Mouse (Mus musculus) heart, adult 11 months (tissue): Measurements from ENCODE around the gene Ccdc151.
A peak's percentile ranks its signal among the peaks of the same experiment; 100 is the strongest.

Source experiments
- DNase-seq: peaks from one replicate; pipeline ENCODE4 v3.0.0; 2022

The Ccdc151 gene

GRCm38 (mm10) chr9:21955570-21956281 is 46.7 kb downstream of the Ccdc151 start, which contains the start of gene Swsap1:
Gene Swsap1 (plus strand): TSS chr9:21955755.
- peak; percentile 100 for DNase-seq

GRCm38 (mm10) chr9:21955225-21955569 is 47.2 kb downstream of the Ccdc151 start:
- DNase-seq: no peak

- no peak for DNase-seq
These were observed 47.8 kb downstream of the Ccdc151 start for GRCm38 (mm10) chr9:21954635-21955034.

GRCm38 (mm10) chr9:21953600-21953999 is 48.8 kb downstream of the Ccdc151 start:
- no peak for DNase-seq

GRCm38 (mm10) chr9:21951977-21952376 is 50.5 kb downstream of the Ccdc151 start:
- DNase-seq: no peak

- DNase-seq: no peak
These were observed 52.1 kb downstream of the Ccdc151 start for GRCm38 (mm10) chr9:21950322-21950721.

GRCm38 (mm10) chr9:21948790-21949189 is 53.6 kb downstream of the Ccdc151 start:
- no peak for DNase-seq

GRCm38 (mm10) chr9:21948146-21948545 is 54.3 kb downstream of the Ccdc151 start:
- no peak for DNase-seq

- no peak for DNase-seq
These were observed 54.8 kb downstream of the Ccdc151 start for GRCm38 (mm10) chr9:21947540-21948130.

- DNase-seq: no peak
These were observed 58.2 kb downstream of the Ccdc151 start for GRCm38 (mm10) chr9:21944267-21944666.

GRCm38 (mm10) chr9:21943638-21944037 is 58.8 kb downstream of the Ccdc151 start:
- DNase-seq: no peak

- peak; percentile 85 for DNase-seq
These were observed 59.4 kb downstream of the Ccdc151 start for GRCm38 (mm10) chr9:21943046-21943445.
